Mouse (Mus musculus) heart, postnatal 14 days (tissue): ENCODE measurements around the gene Phldb2. TPM values are rescaled to one million over a fixed set of nuclear protein-coding genes. Genes with fewer than 3 reads are reported as not detected.

Source experiments
- DNase-seq, 2 experiments: peaks; one replicate each; pipeline ENCODE4 v3.0.0; 2021 to 2022
- intact Hi-C: fragments of 180-260 bp; cut with DNase I; formaldehyde crosslinking; loops from one replicate; pipeline ENCODE4 v1.15.1; 2025
- total RNA-seq, 2 experiments: library from RNA; stranded (reverse); gene quantifications; 2 replicates each; pipeline ENCODE4 v1.2.3; 2021

The Phldb2 gene
- total RNA-seq, 2 experiments from 2014 or later, result 25.5 to 27.5 TPM

DNA sequence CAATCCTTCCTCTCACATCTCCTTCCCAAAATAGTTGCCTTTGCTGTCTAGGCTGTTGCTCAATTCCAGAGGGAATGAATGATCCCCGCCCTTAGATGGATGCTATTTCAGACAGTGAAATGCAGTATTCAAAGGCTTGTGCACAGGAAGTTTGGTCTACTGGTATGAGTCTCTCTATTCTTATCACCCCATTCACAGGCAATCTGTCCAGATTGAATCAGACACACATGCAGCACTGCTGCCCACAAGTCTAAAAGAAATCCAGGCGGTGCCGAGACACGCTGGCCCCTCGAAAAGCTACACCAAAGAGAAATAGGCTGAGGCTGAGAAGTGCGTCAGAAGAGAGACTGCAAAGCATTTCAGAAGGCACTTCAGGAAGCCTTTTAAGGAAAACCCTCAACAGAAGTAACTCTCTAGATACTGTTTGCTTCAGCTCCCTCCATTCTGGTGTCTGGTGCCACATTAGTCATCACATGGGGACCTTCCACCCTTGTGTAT lies 142.5 kb downstream of the Phldb2 start:
- DNase-seq, result no peak
- intact Hi-C loops, result no loop called here

- peak; percentile 43 to 50 for DNase-seq
- intact Hi-C loops, result no loop called here
These were observed 143.2 kb downstream of the Phldb2 start for GRCm38 (mm10) chr16:45810155-45810554.

DNA sequence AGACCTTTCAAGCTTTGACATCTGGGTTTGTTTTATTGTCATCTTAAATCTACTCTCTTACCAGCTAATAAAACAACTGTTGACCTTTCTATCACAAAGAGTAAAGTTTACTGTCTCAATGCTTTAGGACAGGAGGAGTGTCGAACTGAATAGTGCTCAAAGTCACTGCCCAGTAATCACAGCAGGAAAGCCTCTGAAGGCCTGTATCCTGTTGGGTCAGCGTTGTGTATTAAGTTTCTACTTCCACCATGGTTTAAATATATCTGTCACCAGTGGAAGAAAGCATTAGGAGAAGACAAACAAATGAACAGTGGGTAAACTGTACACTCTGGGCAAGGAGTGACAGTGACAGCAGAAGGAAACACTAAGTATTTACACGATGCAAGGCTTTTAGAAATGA lies 148.7 kb downstream of the Phldb2 start:
- intact Hi-C loops, result no loop called here
- no peak for DNase-seq

GRCm38 (mm10) chr16:45800406-45800805 lies 153.0 kb downstream of the Phldb2 start:
- intact Hi-C loops, result no loop called here
- no peak for DNase-seq

DNA sequence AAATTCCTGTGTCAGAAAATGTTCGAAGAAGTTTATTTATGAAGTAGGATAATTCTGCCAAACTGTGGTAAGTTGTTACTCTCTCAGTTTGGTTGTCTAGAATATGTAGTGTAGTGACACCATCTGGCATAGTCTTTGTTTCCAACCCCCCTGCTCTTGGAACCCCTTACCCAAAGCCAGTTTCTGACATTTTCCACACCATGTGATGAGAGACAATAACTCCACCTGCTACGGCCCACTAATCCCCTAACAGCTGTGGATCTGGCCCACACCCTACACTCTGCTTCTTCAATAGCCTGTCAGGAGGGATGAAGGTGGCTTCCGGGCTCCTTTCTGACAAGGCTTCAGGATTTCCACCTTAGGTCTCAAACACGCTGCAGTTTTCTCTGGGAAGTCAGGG lies 154.2 kb downstream of the Phldb2 start:
- no peak for DNase-seq
- intact Hi-C loops, result loop anchor here (5.0 kb wide), 1 partner anchor 37 kb away; no protein-coding TSS in a partner anchor

- no peak for DNase-seq
- intact Hi-C loops, result loop anchor here (5.0 kb wide), 1 partner anchor 36 kb away; no protein-coding TSS in a partner anchor
These were observed 154.8 kb downstream of the Phldb2 start for GRCm38 (mm10) chr16:45798591-45798990.

- DNase-seq, result peak; percentile 41 to 60
- intact Hi-C loops, result loop anchor here (5.0 kb wide), 1 partner anchor 35 kb away; no protein-coding TSS in a partner anchor
These were observed 156.6 kb downstream of the Phldb2 start for GRCm38 (mm10) chr16:45796815-45797214.

DNA sequence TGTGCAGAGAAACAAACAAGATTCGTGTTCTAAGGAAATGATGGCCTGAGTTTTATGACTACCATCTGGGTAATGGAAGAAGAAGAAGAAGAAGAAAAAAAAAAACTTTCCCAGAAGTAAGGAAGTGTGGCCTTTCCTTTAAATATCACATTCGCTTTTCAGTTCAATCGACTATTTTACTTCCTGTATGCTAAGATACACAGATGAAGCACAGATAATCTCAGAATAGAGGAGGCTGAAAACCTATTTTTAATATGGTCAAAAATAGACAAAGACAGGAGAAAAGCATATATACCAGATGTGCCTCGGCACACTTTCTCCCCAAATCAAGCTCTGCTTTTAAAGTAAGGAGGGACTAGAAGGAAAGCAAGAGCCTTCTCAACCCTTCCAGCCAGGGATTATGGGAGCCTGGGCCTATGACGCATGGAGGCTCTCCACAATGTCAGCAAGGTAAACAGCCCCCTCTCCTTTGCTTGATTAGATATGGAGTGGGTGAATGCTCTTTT lies 158.2 kb downstream of the Phldb2 start:
- DNase-seq, result no peak
- intact Hi-C loops, result loop anchor here (5.0 kb wide), 1 partner anchor 33 kb away; no protein-coding TSS in a partner anchor

DNA sequence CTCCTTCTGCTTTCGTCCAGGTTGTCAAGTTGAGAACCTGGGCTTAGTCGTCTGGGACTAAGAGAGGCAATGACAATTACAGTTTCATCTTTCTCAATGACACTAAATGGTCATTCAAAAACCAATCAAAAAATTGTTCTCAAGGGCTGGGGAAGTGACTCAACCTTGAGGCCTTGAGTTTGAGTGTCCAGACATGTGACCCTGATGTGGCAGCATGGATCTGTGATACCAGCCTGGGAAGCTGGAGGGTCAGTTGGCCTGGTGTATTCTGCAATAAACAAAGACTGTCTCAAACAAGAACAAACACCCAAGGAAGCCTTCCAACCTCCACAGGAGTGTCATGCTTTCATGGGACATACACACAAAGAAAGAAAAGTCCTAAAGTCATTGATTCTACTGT lies 160.6 kb downstream of the Phldb2 start:
- DNase-seq, result no peak
- intact Hi-C loops, result loop anchor here (5.0 kb wide), 1 partner anchor 50 kb away; no protein-coding TSS in a partner anchor

- no peak for DNase-seq
- intact Hi-C loops, result loop anchor here (5.0 kb wide), 1 partner anchor 51 kb away; no protein-coding TSS in a partner anchor
These were observed 162.1 kb downstream of the Phldb2 start for GRCm38 (mm10) chr16:45791286-45791685.

DNA sequence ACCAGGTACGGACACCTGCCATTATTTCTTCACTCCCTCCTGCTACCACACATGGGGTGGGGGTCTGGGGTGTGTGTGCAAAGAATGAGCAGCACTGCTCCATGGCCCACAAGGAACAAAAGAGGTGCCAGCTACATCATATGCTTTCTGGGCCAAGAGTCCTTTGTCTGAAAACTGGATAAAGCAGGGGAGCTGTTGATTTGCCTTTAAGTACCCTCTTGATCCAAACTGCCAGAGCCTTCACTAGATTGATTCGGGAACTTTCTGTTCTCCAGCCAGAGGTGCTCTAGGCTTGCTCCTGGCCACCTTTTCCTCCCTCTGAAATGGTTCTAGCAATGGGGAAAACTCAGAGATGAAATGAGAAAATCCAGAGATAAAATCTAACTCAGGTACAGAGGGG lies 164.1 kb downstream of the Phldb2 start:
- no peak for DNase-seq
- intact Hi-C loops, result no loop called here

DNA sequence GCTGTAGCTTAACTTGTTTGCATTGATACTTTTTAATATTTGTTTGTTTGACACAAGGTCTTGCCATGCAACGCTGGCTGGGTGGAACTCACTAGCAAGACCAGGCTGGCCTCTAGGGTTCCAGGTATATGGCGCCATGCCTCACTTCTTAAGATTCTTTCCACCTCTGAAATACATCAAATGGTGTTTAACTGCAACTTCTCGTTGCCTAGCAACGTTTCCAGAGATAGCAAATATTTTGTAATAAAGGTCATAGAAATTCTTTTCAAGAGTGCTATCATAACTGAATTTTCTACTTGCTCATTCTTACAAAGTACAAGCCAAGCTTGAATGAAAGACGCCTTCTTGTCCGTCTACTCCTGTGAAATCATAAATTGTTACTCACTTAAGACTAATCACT lies 165.7 kb downstream of the Phldb2 start:
- no peak for DNase-seq
- intact Hi-C loops, result no loop called here

- DNase-seq, result no peak
- intact Hi-C loops, result no loop called here
These were observed 166.8 kb downstream of the Phldb2 start for GRCm38 (mm10) chr16:45786639-45787038.

- no peak for DNase-seq
- intact Hi-C loops, result loop anchor here (5.0 kb wide), 1 partner anchor 33 kb away; no protein-coding TSS in a partner anchor
These were observed 173.4 kb downstream of the Phldb2 start for GRCm38 (mm10) chr16:45780001-45780400.

GRCm38 (mm10) chr16:45774813-45775212 lies 178.6 kb downstream of the Phldb2 start:
- intact Hi-C loops, result no loop called here
- DNase-seq, result no peak

- no peak for DNase-seq
- intact Hi-C loops, result no loop called here
These were observed 182.5 kb downstream of the Phldb2 start for GRCm38 (mm10) chr16:45770914-45771313.

DNA sequence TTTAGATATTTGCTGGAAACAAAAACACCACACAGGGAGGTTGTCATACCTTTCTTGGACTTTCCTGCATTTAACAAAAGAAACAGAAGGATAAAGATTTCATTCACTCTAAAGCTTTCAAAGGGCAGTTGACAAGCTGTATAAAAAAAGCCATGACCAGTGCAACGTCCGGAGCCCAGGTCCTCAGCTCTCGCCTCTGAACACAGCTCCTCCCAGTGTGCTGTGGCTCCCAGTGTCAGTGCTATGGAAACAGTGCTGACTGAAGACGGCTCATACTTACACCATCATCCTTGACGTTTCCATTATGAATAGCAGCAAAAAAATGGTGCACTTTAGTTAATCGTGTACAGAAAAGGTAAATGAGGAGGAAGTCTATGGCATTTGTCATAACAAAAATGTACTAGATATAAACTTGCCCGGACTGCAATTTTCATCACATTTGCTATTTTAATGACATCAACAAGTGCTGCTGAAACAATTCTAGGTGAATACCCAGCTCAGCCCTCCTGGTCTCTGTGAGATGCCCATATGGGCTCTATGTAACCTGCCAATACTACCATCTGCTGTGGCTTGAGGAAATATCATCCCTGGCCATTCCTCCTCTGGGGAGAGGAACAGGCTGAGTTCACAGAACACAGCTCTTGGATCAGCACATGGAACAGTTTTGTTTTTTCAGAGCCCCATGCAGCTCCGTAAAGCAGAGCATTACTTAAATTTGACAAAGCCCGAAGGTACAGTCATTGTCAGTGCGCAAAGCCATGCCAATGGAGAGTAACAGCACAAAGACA lies 185.4 kb downstream of the Phldb2 start:
- no peak for DNase-seq
- intact Hi-C loops, result no loop called here

DNA sequence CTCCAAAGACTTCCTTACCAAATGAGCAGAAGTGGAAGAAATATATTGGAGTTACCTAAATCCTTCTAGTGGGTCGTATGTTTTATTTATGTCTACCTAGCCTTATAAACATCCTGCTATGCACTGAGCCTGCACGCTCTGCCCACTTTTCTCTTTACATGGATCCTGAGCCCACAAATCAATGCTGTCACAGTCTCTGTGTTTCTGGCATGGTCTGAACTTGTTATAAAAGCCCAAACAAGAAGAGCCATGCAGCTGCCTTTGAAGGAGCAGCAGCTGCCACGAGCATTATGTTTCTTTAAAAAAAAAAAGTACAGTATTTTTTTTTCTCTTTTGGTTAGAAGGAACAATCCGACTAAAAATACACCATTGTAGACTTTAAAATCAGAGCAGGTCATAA lies 186.0 kb downstream of the Phldb2 start:
- no peak for DNase-seq
- intact Hi-C loops, result no loop called here

GRCm38 (mm10) chr16:45765801-45766494 lies 187.4 kb downstream of the Phldb2 start:
- DNase-seq, result no peak
- intact Hi-C loops, result no loop called here

GRCm38 (mm10) chr16:45765102-45765501 lies 188.3 kb downstream of the Phldb2 start:
- DNase-seq, result no peak
- intact Hi-C loops, result no loop called here
